Mouse (Mus musculus): ENCODE data around the gene Tipin. TPM values are rescaled to one million over a fixed set of nuclear protein-coding genes. Genes with fewer than 3 reads are reported as not detected.

Tipin gene
- polyA plus RNA-seq, 1 experiment from 2014 or later = 224 TPM

DNA sequence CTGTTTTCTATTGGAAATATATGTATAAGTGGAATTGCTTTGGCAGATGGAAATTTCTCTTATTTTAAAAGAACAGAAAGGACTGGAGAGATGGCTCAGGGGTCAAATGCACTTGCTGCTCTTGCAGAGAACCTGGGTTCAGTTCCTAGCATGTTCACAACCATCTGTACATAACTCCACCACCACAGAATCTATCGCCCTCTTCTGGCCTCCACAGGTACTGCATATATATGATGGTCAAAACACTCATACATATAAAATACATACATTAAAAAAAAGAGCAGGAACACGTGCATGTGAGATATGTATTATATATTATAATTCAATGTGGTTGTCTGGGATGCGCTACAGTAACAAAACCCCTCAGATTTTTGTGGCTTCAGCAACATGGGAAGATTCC is 69.8 kb downstream of the Tipin start:
- no peak for ATAC-seq (ENCODE audit: low read depth)
- WGBS = 39% methylated on average over 3 of the region's 3 CpGs
- H3K9ac ChIP-seq (ENCODE audit: low read length) = no peak overlapping the region
- no peak overlapping the region for H3K4me3 ChIP-seq (ENCODE audit: low read length)
- no peaks in the 10 kb centered on the region for H3K4me1 ChIP-seq (replicated peaks; ENCODE audit: control insufficient read depth, insufficient read depth, low read length)
- no peak overlapping the region for H3K27ac ChIP-seq (ENCODE audit: low read length)
- H3K9me3 ChIP-seq (ENCODE audit: control insufficient read depth, low read length) = no peaks in the 10 kb centered on the region
- no peaks in the 10 kb centered on the region for H3K27me3 ChIP-seq (ENCODE audit: control insufficient read depth, insufficient read depth, low read depth, low read length)
- no peak overlapping the region for H3K4me2 ChIP-seq (ENCODE audit: low read depth, low read length)
- no peaks in the 10 kb centered on the region for H3K36me3 ChIP-seq (ENCODE audit: control insufficient read depth, insufficient read depth, low read length)

Other genes with a start within 250 kb of the Tipin start
- not detected in 2 replicates for gene Lctl, start 164.4 kb upstream of the Tipin start, polyA plus RNA-seq (2015; fragmentation: Nextera tagmentation; extraction: Ambion mirVana)
- gene Zwilch, start 108.5 kb upstream of the Tipin start, polyA plus RNA-seq (2015; fragmentation: Nextera tagmentation; extraction: Ambion mirVana) = 27.9 and 28.5 TPM in 2 replicates
- gene Rpl4, start 108.2 kb upstream of the Tipin start, polyA plus RNA-seq (2015; fragmentation: Nextera tagmentation; extraction: Ambion mirVana) = 1,101 and 1,112 TPM in 2 replicates
- 28.5 and 34.2 TPM in 2 replicates for gene Snapc5, start 102.3 kb upstream of the Tipin start, polyA plus RNA-seq (2015; fragmentation: Nextera tagmentation; extraction: Ambion mirVana)
- gene Uchl4, start 46.4 kb upstream of the Tipin start, polyA plus RNA-seq (2015; fragmentation: Nextera tagmentation; extraction: Ambion mirVana) = 1.4 and 3.9 TPM in 2 replicates
- gene Map2k1, start 27.9 kb upstream of the Tipin start, polyA plus RNA-seq (2015; fragmentation: Nextera tagmentation; extraction: Ambion mirVana) = 66.5 and 66.7 TPM in 2 replicates
- 20.9 and 21.4 TPM in 2 replicates for gene Dis3l, start 59.7 kb downstream of the Tipin start, polyA plus RNA-seq (2015; fragmentation: Nextera tagmentation; extraction: Ambion mirVana)
- 1.2 and 1.3 TPM in 2 replicates for gene Megf11, start 104.0 kb downstream of the Tipin start, polyA plus RNA-seq (2015; fragmentation: Nextera tagmentation; extraction: Ambion mirVana)

Measured in lung, embryonic 16.5 days (tissue).